Mouse (Mus musculus): ENCODE data around the gene Lypd4. TPM values are rescaled to one million over a fixed set of nuclear protein-coding genes. Genes with fewer than 3 reads are reported as not detected.

The Lypd4 gene
- polyA plus RNA-seq, 1 experiment from 2014 or later, result 0.29 TPM

Other genes with a start within 250 kb of the Lypd4 start
- 0.76 and 0.78 TPM in 2 replicates for gene Lypd3, start 233.4 kb downstream of the Lypd4 start, polyA plus RNA-seq (2015; fragmentation: Nextera tagmentation; extraction: Ambion mirVana)
- gene Tex101, start 193.3 kb downstream of the Lypd4 start, polyA plus RNA-seq (2015; fragmentation: Nextera tagmentation; extraction: Ambion mirVana), result not detected in 2 replicates
- gene BC049730, start 160.7 kb downstream of the Lypd4 start, polyA plus RNA-seq (2015; fragmentation: Nextera tagmentation; extraction: Ambion mirVana), result not detected in 2 replicates
- not detected in 2 replicates for gene Gm4763, start 143.0 kb downstream of the Lypd4 start, polyA plus RNA-seq (2015; fragmentation: Nextera tagmentation; extraction: Ambion mirVana)
- gene Cd177, start 109.6 kb downstream of the Lypd4 start, polyA plus RNA-seq (2015; fragmentation: Nextera tagmentation; extraction: Ambion mirVana), result 0.20 and 0.52 TPM in 2 replicates
- gene Ceacam10, start 92.7 kb downstream of the Lypd4 start, polyA plus RNA-seq (2015; fragmentation: Nextera tagmentation; extraction: Ambion mirVana), result 0.40 and 0.69 TPM in 2 replicates
- gene Gm9844, start 7.7 kb downstream of the Lypd4 start, polyA plus RNA-seq (2015; fragmentation: Nextera tagmentation; extraction: Ambion mirVana), result 21.4 and 53.5 TPM in 2 replicates
- gene Dmrtc2, start 116 bp upstream of the Lypd4 start, polyA plus RNA-seq (2015; fragmentation: Nextera tagmentation; extraction: Ambion mirVana), result 0.30 and 0.47 TPM in 2 replicates
- 1,005 and 1,089 TPM in 2 replicates for gene Rps19, start 14.4 kb upstream of the Lypd4 start, polyA plus RNA-seq (2015; fragmentation: Nextera tagmentation; extraction: Ambion mirVana)
- 0.34 and 0.39 TPM in 2 replicates for gene Cd79a, start 27.4 kb upstream of the Lypd4 start, polyA plus RNA-seq (2015; fragmentation: Nextera tagmentation; extraction: Ambion mirVana)
- 47.0 and 62.1 TPM in 2 replicates for gene Arhgef1, start 33.0 kb upstream of the Lypd4 start, polyA plus RNA-seq (2015; fragmentation: Nextera tagmentation; extraction: Ambion mirVana)
- 4.6 and 5.2 TPM in 2 replicates for gene Gm4881, start 74.6 kb upstream of the Lypd4 start, polyA plus RNA-seq (2015; fragmentation: Nextera tagmentation; extraction: Ambion mirVana)
- gene Rabac1, start 102.8 kb upstream of the Lypd4 start, polyA plus RNA-seq (2015; fragmentation: Nextera tagmentation; extraction: Ambion mirVana), result 345 and 404 TPM in 2 replicates
- gene Atp1a3, start 136.0 kb upstream of the Lypd4 start, polyA plus RNA-seq (2015; fragmentation: Nextera tagmentation; extraction: Ambion mirVana), result 678 and 702 TPM in 2 replicates
- 12.5 and 15.8 TPM in 2 replicates for gene Grik5, start 202.4 kb upstream of the Lypd4 start, polyA plus RNA-seq (2015; fragmentation: Nextera tagmentation; extraction: Ambion mirVana)
- 30.0 and 39.7 TPM in 2 replicates for gene Zfp574, start 202.6 kb upstream of the Lypd4 start, polyA plus RNA-seq (2015; fragmentation: Nextera tagmentation; extraction: Ambion mirVana)